Mouse (Mus musculus) hindbrain, embryonic 13.5 days (tissue): Measurements from ENCODE around the gene Nme3. TPM values are rescaled to one million over a fixed set of nuclear protein-coding genes. Genes with fewer than 3 reads are reported as not detected.

Experiments used
- ATAC-seq: fragments of 200-750 bp; cut with Nextera tagmentation; 2 replicates; pipeline ENCODE4 v1.8.0; 2017; ENCODE audit warnings: moderate TSS enrichment; ENCODE audit not compliant: low FRiP score
- H3K27ac ChIP-seq: fragments of 300-500 bp; sonication (generic); 2 replicates; pipeline ENCODE4 v1.5.1; 2015; ENCODE audit warnings: inconsistent platforms, mild to moderate bottlenecking, moderate library complexity
- H3K27me3 ChIP-seq: fragments of 300-500 bp; sonication (generic); 2 replicates; pipeline ENCODE4 v1.6.1; 2015; ENCODE audit warnings: mild to moderate bottlenecking, inconsistent platforms
- H3K36me3 ChIP-seq: fragments of 300-500 bp; sonication (generic); 2 replicates; pipeline ENCODE4 v1.6.1; 2015; ENCODE audit warnings: mild to moderate bottlenecking, inconsistent platforms
- H3K4me1 ChIP-seq: fragments of 300-500 bp; sonication (generic); replicated peaks from 2 replicates; pipeline ENCODE4 v1.6.1; 2015; ENCODE audit warnings: inconsistent platforms
- H3K4me2 ChIP-seq: fragments of 300-500 bp; sonication (generic); 2 replicates; pipeline ENCODE4 v1.6.1; 2015; ENCODE audit warnings: inconsistent platforms, mild to moderate bottlenecking, moderate library complexity
- H3K4me3 ChIP-seq: fragments of 300-500 bp; sonication (generic); 2 replicates; pipeline ENCODE4 v1.5.1; 2015; ENCODE audit warnings: mild to moderate bottlenecking, inconsistent platforms
- H3K9ac ChIP-seq: fragments of 300-500 bp; sonication (generic); 2 replicates; pipeline ENCODE4 v1.6.1; 2015; ENCODE audit warnings: mild to moderate bottlenecking, inconsistent platforms
- H3K9me3 ChIP-seq: fragments of 300-500 bp; sonication (generic); 2 replicates; pipeline ENCODE4 v1.6.1; 2016; ENCODE audit warnings: inconsistent platforms
- WGBS: fragments of 180-500 bp; shearing (Covaris S2); methylation state at CpG from one replicate; pipeline ENCODE4 v1.1.7; 2015; 5-methylcytosine and 5-hydroxymethylcytosine counted together
- polyA plus RNA-seq: library from polyadenylated mRNA; unstranded; fragments of >200 nt; fragmentation: Nextera tagmentation; extraction: Ambion mirVana; gene quantifications from 2 replicates; pipeline ENCODE4 v1.2.1, GENCODE M21; 2015

Nme3 gene
- polyA plus RNA-seq, 1 experiment from 2014 or later: 78.4 TPM

DNA sequence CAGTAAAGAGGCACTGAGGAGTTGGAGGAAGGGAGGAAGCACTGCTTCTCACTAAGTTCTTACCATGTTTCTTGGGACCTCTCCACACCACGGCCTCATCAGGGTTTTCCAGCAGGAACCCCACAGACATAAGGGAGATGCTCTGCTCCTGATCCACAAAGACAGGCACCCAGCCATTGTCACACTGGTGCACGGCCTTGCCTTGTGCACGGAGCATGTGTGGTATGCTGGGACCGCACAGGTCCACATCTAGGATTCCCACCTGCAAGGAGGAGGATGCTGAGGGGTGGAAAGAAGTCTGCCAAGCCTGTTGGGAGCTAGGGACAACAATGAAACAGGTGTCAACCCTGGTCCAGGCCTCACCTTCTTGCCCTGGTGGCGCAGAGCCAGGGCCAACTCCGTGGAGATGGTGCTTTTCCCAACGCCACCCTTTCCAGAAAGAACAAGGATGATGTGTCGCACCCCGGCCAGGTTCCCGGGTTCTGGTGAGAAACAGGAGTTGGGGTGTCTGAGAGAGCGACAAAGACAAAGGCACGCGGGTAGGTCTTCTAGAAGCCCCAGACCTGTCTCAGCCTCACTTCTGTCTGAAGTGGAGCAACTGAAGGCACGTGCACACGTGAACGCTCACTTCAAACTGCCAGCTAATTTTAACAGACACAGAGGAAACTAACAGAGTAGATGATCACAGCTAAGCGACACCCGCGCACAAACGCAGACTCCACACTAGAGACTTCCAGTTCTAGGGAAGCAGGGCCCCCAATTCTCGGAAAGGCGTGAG lies 10.8 kb upstream of the Nme3 start:
- H3K4me2 ChIP-seq: peak overlapping the region; percentile 96
- WGBS: 24% methylated on average over 22 of the region's 22 CpGs
- no peaks in the 10 kb centered on the region for H3K9me3 ChIP-seq
- 0 out of 2 replicates have a peak overlapping the region, but pooled peaks have one; percentile 23 for H3K27ac ChIP-seq
- peak overlapping the region; percentile 86 for H3K4me3 ChIP-seq
- peak overlapping the region; percentile 77 for H3K9ac ChIP-seq
- peaks cover 44% of the 10 kb centered on the region for H3K36me3 ChIP-seq
- peaks cover 39% of the 10 kb centered on the region for H3K4me1 ChIP-seq
- ATAC-seq: no peak
- H3K27me3 ChIP-seq: no peaks in the 10 kb centered on the region

DNA sequence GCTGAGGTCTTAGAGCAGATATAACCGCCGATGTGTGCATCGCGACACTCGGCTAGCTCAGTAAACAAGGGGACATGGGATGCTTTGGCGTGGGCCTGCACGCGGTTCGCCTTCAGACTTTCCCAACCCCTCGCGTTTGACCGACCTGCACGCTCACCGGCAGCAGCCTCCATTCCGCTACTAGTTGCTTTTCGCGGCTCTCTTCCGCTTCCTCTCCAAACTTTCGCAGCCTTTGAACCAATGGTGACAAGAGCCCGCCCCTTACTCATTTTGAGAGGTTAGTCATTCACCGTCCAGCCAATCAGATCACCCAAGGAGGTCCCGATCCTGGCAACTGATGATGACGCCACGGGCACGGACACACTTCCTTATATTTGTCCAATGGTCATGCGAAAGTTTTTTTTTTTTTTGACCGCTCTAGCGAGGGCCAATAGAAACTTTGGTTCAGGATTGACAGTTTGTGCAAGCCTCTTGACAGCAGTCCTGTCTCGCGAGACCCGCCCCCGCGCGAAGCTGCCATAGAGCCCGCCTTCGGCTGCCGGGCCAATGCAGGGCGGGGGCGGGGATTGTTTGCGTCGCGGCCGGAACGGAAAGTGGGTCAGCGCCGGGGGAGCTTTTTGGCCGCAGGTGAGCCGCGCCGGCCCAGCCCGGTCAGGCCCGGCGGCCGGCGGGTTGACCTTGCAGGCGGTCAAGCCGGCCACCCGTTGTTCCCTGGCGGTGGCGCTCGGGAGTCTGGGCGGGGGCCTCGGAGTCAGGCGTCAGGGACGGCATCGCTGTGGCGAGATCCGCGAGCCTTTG lies 10.0 kb upstream of the Nme3 start, which contains the start of the genes Nubp2 and Spsb3:
Gene Nubp2, minus strand, starts transcription at position 216 of the 798 bp plus-strand sequence.
Gene Spsb3, plus strand, starts transcription at position 510 of the 798 bp plus-strand sequence.
- H3K27me3 ChIP-seq: no peaks in the 10 kb centered on the region
- H3K36me3 ChIP-seq: peaks cover 52% of the 10 kb centered on the region
- H3K4me1 ChIP-seq: peaks cover 39% of the 10 kb centered on the region
- H3K9ac ChIP-seq: peak within 1 kb of the TSS; percentile 94
- peak within 1 kb of the TSS; percentile 96 for H3K4me2 ChIP-seq
- peak within 1 kb of the TSS; percentile 85 for H3K27ac ChIP-seq
- H3K4me3 ChIP-seq: peak within 1 kb of the TSS; percentile 92
- no peaks in the 10 kb centered on the region for H3K9me3 ChIP-seq
- under 1% methylated on average over 69 of the region's 69 CpGs for WGBS
- ATAC-seq: peak; percentile 98

DNA sequence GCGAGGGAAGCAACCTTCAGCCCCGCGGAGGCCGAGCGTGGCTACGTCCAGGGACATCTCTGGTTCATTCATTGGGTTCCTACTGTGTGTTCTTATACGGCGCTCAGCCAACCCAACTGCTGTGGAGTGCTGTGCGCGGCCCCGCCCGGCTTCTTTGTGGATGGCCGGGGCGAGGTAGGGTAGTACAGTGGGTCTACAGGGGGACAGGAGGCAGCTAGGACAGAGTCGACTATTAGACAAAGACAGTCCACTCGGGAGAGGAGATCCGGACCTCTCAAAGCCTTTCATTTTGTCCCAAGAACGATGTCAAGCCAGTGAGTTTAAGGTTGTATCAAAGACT lies 9.4 kb upstream of the Nme3 start:
- H3K9me3 ChIP-seq: no peaks in the 10 kb centered on the region
- H3K27me3 ChIP-seq: no peaks in the 10 kb centered on the region
- H3K27ac ChIP-seq: peak overlapping the region; percentile 85
- peaks cover 39% of the 10 kb centered on the region for H3K4me1 ChIP-seq
- ATAC-seq: peak; percentile 62
- peak overlapping the region; percentile 94 for H3K9ac ChIP-seq
- peak overlapping the region; percentile 87 for H3K4me2 ChIP-seq
- under 1% methylated on average over 18 of the region's 18 CpGs for WGBS
- H3K4me3 ChIP-seq: peak overlapping the region; percentile 92
- peaks cover 58% of the 10 kb centered on the region for H3K36me3 ChIP-seq

DNA sequence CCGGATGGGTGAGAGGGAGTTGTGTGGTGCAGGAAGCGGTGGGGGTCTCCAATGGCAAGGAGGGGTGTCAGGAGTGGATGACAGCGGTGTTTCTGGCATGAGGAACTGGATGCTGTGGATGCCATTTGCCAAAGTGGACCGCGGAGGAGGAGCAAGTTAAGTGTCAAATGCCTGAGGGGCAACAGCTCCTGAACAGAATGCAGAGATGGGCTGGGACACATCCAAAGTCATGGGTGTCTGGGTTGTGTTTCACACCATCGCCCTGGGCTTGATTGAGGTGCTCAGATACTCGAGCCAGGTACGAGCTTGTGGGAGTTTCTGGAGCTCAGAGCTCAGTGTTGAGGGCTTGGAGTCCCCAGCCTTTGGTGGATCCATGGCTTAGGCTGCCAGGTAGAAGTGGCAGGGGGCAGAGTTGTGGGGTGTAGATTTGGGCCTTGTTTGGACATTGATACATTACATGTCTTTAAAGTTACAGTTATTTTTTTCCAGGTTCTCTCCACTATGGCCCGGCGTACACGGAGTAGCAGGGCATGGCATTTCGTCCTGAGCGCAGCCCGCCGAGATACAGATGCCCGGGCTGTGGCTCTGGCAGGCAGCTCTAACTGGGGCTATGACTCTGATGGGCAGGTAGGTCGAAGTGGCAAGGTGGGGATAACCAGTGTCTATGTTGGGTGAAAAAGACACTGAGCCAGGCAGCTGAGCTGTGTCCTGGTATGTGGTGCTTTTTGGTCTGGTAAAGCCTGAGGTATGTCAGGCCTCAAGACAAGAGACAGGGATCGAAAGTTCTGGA lies 8.8 kb upstream of the Nme3 start:
- WGBS: 72% methylated on average over 18 of the region's 18 CpGs
- peak; percentile 9 for ATAC-seq
- Histone ChIP-seq H3K4me1 (peaks cover 39% of the 10 kb centered on the region), H3K27ac (peak overlapping the region; percentile 85; the same call in 1 of the 2 replicates), H3K27me3 (no peaks in the 10 kb centered on the region), H3K9ac (peak overlapping the region; percentile 94), H3K4me3 (peak overlapping the region; percentile 92), H3K4me2 (peak overlapping the region; percentile 87), H3K36me3 (peaks cover 60% of the 10 kb centered on the region), H3K9me3 (no peaks in the 10 kb centered on the region)

DNA sequence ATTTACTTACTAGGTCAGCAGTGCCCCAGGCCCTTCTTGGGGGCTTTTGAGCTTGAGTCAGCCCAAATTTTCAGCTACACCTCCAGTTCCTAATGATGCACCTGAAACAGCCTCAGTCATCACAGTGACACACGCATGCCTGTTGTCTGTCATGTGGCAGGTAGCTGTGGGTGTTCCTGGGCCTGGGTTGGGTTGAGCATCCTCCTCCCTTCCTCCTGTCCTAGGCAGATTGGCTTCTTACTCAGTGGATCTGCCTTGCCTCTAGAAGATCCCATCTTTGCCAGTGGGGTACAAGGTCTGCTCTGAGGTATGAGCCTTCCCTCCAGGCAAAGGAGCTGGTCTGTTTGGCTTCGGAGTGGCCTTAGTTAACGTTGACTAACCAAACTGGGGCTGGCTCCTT lies 7.4 kb upstream of the Nme3 start:
- Histone ChIP-seq H3K36me3 (peaks cover 60% of the 10 kb centered on the region), H3K4me3 (no peak overlapping the region), H3K27me3 (no peaks in the 10 kb centered on the region), H3K27ac (no peak overlapping the region), H3K9ac (no peak overlapping the region), H3K9me3 (no peaks in the 10 kb centered on the region), H3K4me1 (peaks cover 47% of the 10 kb centered on the region), H3K4me2 (0 out of 2 replicates have a peak overlapping the region, but pooled peaks have one; percentile 87)
- 94% methylated on average over 3 of the region's 3 CpGs for WGBS
- no peak for ATAC-seq

DNA sequence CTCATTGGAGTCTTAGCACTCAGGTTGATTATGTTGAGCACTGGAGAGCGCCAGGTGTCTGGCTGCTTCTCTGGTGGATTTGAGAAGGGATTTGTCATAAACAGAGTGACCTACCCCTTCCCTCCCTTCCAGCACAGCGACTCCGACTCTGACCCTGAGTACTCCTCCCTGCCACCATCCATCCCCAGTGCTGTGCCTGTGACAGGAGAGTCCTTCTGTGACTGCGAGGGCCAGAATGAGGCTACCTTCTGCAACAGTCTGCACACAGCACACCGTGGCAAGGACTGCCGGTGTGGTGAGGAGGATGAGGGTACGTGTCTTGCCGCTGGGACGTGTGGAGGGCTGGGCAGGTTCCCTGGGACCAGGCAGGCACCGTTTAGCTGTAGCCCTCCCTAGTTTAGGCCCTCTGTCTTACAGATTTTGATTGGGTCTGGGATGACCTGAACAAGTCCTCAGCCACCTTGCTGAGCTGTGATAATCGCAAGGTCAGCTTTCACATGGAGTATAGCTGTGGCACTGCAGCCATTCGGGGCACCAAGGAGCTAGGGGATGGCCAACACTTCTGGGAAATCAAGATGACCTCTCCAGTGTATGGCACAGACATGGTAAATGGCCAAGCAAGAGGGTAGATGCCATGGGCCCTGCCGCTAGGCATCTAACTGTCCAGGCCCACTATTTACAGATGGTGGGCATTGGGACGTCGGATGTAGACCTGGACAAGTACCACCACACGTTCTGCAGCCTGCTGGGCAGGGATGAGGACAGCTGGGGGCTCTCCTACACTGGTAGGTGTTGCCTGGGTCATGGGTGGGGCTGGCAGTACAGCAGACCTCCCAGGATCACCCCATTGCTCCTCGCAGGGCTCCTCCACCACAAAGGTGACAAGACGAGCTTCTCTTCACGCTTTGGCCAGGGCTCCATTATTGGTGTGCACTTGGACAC lies 5.9 kb upstream of the Nme3 start:
- H3K36me3 ChIP-seq: peaks cover 52% of the 10 kb centered on the region
- ATAC-seq: no peak
- H3K27ac ChIP-seq: no peak overlapping the region
- H3K4me1 ChIP-seq: peaks cover 46% of the 10 kb centered on the region
- H3K9me3 ChIP-seq: no peaks in the 10 kb centered on the region
- WGBS: 90% methylated on average over 19 of the region's 19 CpGs
- no peaks in the 10 kb centered on the region for H3K27me3 ChIP-seq
- no peak overlapping the region for H3K9ac ChIP-seq
- H3K4me3 ChIP-seq: no peak overlapping the region; the same call in 1 of the 2 replicates
- no peak overlapping the region for H3K4me2 ChIP-seq

DNA sequence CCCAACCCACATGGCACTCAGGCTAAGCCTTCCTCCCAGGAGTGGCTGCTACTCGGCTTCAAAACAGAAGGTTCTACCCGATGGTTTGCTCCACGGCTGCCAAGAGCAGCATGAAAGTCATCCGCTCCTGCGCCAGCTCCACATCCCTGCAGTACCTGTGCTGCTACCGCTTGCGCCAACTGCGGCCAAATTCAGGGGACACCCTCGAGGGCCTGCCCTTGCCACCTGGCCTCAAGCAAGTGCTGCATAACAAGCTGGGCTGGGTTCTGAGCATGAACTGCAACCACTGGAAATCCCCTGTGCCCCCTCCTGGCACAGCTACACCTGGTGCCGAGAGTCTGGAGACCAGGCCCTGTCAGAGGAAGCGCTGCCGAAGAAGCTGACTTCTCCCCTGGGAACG lies 5.0 kb upstream of the Nme3 start:
- no peaks in the 10 kb centered on the region for H3K27me3 ChIP-seq
- no peaks in the 10 kb centered on the region for H3K9me3 ChIP-seq
- peaks cover 49% of the 10 kb centered on the region for H3K4me1 ChIP-seq
- H3K4me2 ChIP-seq: no peak overlapping the region
- H3K36me3 ChIP-seq: peaks cover 52% of the 10 kb centered on the region
- no peak overlapping the region for H3K4me3 ChIP-seq
- no peak for ATAC-seq
- WGBS: 89% methylated on average over 13 of the region's 13 CpGs
- no peak overlapping the region; the same call in 1 of the 2 replicates for H3K9ac ChIP-seq
- no peak overlapping the region for H3K27ac ChIP-seq

DNA sequence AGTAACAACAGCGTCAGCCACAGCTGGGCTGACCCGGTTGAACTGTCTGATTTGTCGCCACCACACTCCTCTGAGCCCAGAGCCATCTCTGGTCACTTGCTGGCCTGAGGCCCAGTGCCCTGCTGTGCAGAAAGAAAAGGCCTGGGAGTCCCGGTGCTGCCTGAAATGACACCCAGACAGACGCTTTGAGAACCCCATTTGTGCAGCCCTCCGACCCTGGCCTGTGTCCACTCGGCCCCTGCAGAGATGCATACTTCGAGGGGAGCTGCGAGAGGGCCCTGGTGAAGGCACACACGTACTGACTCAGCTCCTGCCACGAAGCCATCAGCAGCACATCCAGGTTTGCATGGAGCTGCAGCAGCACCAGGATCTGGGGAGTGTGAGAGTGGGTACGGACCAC lies 3.5 kb upstream of the Nme3 start:
- no peaks in the 10 kb centered on the region for H3K27me3 ChIP-seq
- H3K4me3 ChIP-seq: no peak overlapping the region
- no peak for ATAC-seq
- H3K36me3 ChIP-seq: peaks cover 58% of the 10 kb centered on the region
- H3K4me2 ChIP-seq: no peak overlapping the region
- peaks cover 52% of the 10 kb centered on the region for H3K4me1 ChIP-seq
- WGBS: 92% methylated on average over 12 of the region's 12 CpGs
- H3K9me3 ChIP-seq: no peaks in the 10 kb centered on the region
- no peak overlapping the region for H3K27ac ChIP-seq
- no peak overlapping the region for H3K9ac ChIP-seq

DNA sequence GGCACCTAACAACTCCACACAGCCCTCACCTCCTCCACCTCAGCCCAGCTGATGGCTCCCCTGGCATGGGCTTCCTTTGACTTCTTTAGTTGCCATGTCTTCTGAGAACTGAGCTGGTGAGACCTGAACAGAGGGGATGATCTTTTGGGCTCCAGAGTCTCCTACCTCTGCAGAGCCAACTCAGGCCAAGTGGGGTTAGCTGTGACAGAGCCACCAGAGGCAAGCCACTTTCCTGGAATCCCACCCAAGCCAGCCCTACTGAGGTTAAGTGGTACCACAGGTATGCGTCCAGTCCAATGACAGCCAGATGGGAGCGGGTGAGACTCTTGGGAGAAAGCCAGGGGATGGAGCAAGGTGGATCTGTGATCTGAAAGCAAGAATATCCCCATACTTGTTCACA lies 3.0 kb upstream of the Nme3 start:
- H3K27ac ChIP-seq: no peak overlapping the region
- H3K9me3 ChIP-seq: no peaks in the 10 kb centered on the region
- peaks cover 63% of the 10 kb centered on the region for H3K36me3 ChIP-seq
- 91% methylated on average over 2 of the region's 2 CpGs for WGBS
- H3K4me3 ChIP-seq: no peak overlapping the region
- 0 out of 2 replicates have a peak overlapping the region, but pooled peaks have one; percentile 96 for H3K9ac ChIP-seq
- no peaks in the 10 kb centered on the region for H3K27me3 ChIP-seq
- H3K4me1 ChIP-seq: peaks cover 52% of the 10 kb centered on the region
- no peak for ATAC-seq
- no peak overlapping the region for H3K4me2 ChIP-seq

DNA sequence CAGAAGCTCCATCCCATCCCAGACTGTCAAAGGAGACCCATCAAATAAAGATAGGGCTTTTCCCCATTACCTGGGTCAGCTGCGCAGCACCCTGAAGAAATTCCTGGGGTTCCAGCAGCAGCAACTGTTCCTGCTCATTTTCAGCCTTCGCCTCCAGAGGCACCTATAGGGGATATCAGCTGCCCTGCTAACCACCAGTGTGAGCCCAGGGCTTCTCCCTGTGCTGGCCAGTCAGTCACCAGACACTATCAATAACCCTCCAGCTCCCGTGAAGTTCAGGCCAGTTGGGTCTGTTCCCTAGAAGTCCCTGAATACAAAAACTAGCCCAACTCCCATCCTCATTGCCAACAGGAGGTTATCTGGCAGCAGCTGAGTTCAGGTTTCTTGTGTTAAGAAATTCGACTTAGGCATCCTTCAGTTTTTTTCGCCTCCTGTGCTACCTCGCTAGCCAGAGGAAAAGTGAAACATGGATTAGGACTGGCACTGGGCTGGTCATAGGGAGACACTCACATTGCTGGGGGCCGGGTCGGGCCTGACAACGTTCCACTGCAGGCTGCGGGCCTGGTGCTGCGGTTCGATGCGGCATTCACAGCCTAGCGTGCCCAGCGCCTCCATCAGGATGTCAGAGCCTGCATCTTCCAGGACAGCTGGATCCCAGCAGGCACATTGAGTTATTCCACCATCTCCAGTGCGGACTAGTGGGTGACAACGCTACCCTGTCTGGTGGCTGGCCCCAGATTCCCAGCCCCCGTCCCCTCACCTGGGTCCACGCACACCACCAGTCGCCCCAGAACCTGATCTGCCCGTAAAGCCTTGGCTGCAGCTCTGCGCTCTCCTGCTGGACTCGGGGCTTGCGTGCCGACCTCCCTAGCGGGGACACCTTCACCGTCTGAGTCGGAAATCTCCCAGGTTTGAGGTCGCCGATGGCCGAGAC lies 2.0 kb upstream of the Nme3 start:
- H3K36me3 ChIP-seq: peaks cover 68% of the 10 kb centered on the region
- no peaks in the 10 kb centered on the region for H3K27me3 ChIP-seq
- peak overlapping the region; percentile 96 for H3K9ac ChIP-seq
- peak overlapping the region; percentile 100 for H3K4me2 ChIP-seq
- WGBS: 12% methylated on average over 31 of the region's 31 CpGs
- ATAC-seq: peak; percentile 38
- peak overlapping the region; percentile 91 for H3K27ac ChIP-seq
- peak overlapping the region; percentile 70 for H3K4me3 ChIP-seq
- peaks cover 49% of the 10 kb centered on the region for H3K4me1 ChIP-seq
- no peaks in the 10 kb centered on the region for H3K9me3 ChIP-seq
